Comparison of ENCODE assay signal across 9 mouse cellular contexts in genomic region chr5:115730314-115730713, GRCm38 (mm10). TPM values are rescaled to one million over a fixed set of nuclear protein-coding genes. Genes with fewer than 3 reads are reported as not detected.
DNase-seq lines count a peak whose midpoint lies in the region; ATAC-seq and TF ChIP-seq lines count a peak whose summit lies in the region.
"Had no signal": no experiment of that assay in that cellular context is flagged by ENCODE, and none has a peak within 500 bp of the region (broad histone marks: within the 10 kb centered on the region; RNA-seq: fewer than 3 reads in every experiment).

No protein-coding gene starts in this region.

- peak overlapping the region; percentile 100 for H3K4me2 ChIP-seq in heart, embryonic 12.5 days
- peak overlapping the region; percentile 98 for H3K4me2 ChIP-seq in hindbrain, embryonic 11.5 days (replicated peaks; ENCODE audit: low read depth, low read length)
- peak overlapping the region; percentile 93 for H3K4me2 ChIP-seq in midbrain, embryonic 12.5 days (replicated peaks)

- peak overlapping the region; percentile 66; the same call in 1 of the 2 replicates for H3K4me3 ChIP-seq in heart, embryonic 12.5 days
- peak overlapping the region; percentile 86 for H3K4me3 ChIP-seq in cortical plate, adult 2 months (ENCODE audit: insufficient read depth, low read length)
- peak overlapping the region; percentile 70 for H3K4me3 ChIP-seq in hindbrain, embryonic 11.5 days (ENCODE audit: low read depth, low read length)
- peak overlapping the region; percentile 79 for H3K4me3 ChIP-seq in midbrain, embryonic 12.5 days

- H3K9ac ChIP-seq in heart, embryonic 12.5 days = no peak overlapping the region
- H3K9ac ChIP-seq in hindbrain, embryonic 11.5 days (ENCODE audit: low read depth, low read length) = no peak overlapping the region
- peak overlapping the region; percentile 76; the same call in 1 of the 2 replicates for H3K9ac ChIP-seq in midbrain, embryonic 12.5 days (replicated peaks)
- H3K9ac ChIP-seq: liver, embryonic 14.5 days had no signal

- TF ChIP-seq CTCF in cortical plate, adult 2 months (IDR thresholded peaks at IDR 0.05; ENCODE audit: extremely low read depth, insufficient read depth, low read length) = no peak

- TF ChIP-seq POLR2A in cortical plate, adult 2 months (IDR thresholded peaks at IDR 0.05; ENCODE audit: extremely low read depth, insufficient read depth, low read length) = no peak

- H3K4me1 ChIP-seq in heart, embryonic 12.5 days (replicated peaks) = peaks cover 12% of the 10 kb centered on the region
- H3K4me1 ChIP-seq in cortical plate, adult 2 months (ENCODE audit: control insufficient read depth, insufficient read depth, low read length) = peaks cover 2% of the 10 kb centered on the region; the same call in 1 of the 2 replicates
- H3K4me1 ChIP-seq in hindbrain, embryonic 11.5 days (replicated peaks; ENCODE audit: control insufficient read depth, insufficient read depth, low read length) = no peaks in the 10 kb centered on the region
- H3K4me1 ChIP-seq in midbrain, embryonic 12.5 days = peaks cover 21% of the 10 kb centered on the region

- 63% methylated on average over 5 of the region's 5 CpGs for WGBS in heart, embryonic 12.5 days
- 64% methylated on average over 5 of the region's 5 CpGs for WGBS in hindbrain, embryonic 11.5 days
- 65% methylated on average over 5 of the region's 5 CpGs for WGBS in midbrain, embryonic 12.5 days

- no peak for ATAC-seq in heart, embryonic 12.5 days (ENCODE audit: insufficient number of reproducible peaks, low FRiP score)
- ATAC-seq in hindbrain, embryonic 11.5 days (ENCODE audit: low FRiP score) = no peak
- ATAC-seq in midbrain, embryonic 12.5 days (ENCODE audit: low FRiP score, low read depth) = no peak
- ATAC-seq in megakaryocyte progenitor cell, adult 5-6 weeks (replicated peaks; ENCODE audit: poor library complexity) = no peak

- H3K27ac ChIP-seq in heart, embryonic 12.5 days (ENCODE audit: poor library complexity, severe bottlenecking) = no peak overlapping the region
- no peak overlapping the region for H3K27ac ChIP-seq in cortical plate, adult 2 months (ENCODE audit: insufficient read depth, low read length)
- no peak overlapping the region for H3K27ac ChIP-seq in hindbrain, embryonic 11.5 days (ENCODE audit: low read depth, low read length)
- H3K27ac ChIP-seq in midbrain, embryonic 12.5 days (replicated peaks) = no peak overlapping the region
- H3K27ac ChIP-seq: liver, embryonic 14.5 days had no signal

- H3K27me3 ChIP-seq in heart, embryonic 12.5 days (replicated peaks) = peaks cover 32% of the 10 kb centered on the region
- H3K27me3 ChIP-seq in hindbrain, embryonic 11.5 days (ENCODE audit: control insufficient read depth, insufficient read depth, low read length) = peaks cover 2% of the 10 kb centered on the region; the same call in 1 of the 2 replicates
- peaks cover 23% of the 10 kb centered on the region for H3K27me3 ChIP-seq in midbrain, embryonic 12.5 days

- H3K9me3 ChIP-seq in heart, embryonic 12.5 days (replicated peaks) = no peaks in the 10 kb centered on the region
- H3K9me3 ChIP-seq in hindbrain, embryonic 11.5 days (ENCODE audit: control insufficient read depth, low read length) = no peaks in the 10 kb centered on the region
- no peaks in the 10 kb centered on the region for H3K9me3 ChIP-seq in midbrain, embryonic 12.5 days

- H3K36me3 ChIP-seq in heart, embryonic 12.5 days = no peaks in the 10 kb centered on the region
- H3K36me3 ChIP-seq in hindbrain, embryonic 11.5 days (ENCODE audit: control insufficient read depth, insufficient read depth, low read length) = no peaks in the 10 kb centered on the region
- no peaks in the 10 kb centered on the region for H3K36me3 ChIP-seq in midbrain, embryonic 12.5 days

- no peak for DNase-seq in heart, postnatal 4 days
- DNase-seq in hindbrain, embryonic 11.5 days (ENCODE audit: low spot score) = no peak
- DNase-seq in layer of hippocampus, adult 18-20 months (ENCODE audit: low spot score in 2 of 2) = no peak
- DNase-seq in cerebellum, postnatal 10 days = no peak

RNA-seq across cellular contexts. Expression of gene Bicdl1, which starts 1.1 kb away (rescaled TPM):
- 5.5 and 7.9 TPM in 2 replicates for polyA plus RNA-seq in heart, embryonic 12.5 days (2016; fragmentation: Nextera tagmentation; extraction: Ambion mirVana)
- total RNA-seq in heart, postnatal 4 days (2021) = 1 to 10 TPM; 6.1 to 6.7 TPM
- polyA plus RNA-seq in cortical plate, adult 2 months (2012; rRNA removed) = 175 and 189 TPM in 2 replicates
- polyA plus RNA-seq in hindbrain, embryonic 11.5 days (2014; fragmentation: Nextera tagmentation; extraction: Ambion mirVana) = 12.0 and 15.8 TPM in 2 replicates
- polyA plus RNA-seq in midbrain, embryonic 12.5 days (2016; fragmentation: Nextera tagmentation; extraction: Ambion mirVana) = 17.8 and 19.9 TPM in 2 replicates
- 0.39 and 1.7 TPM in 2 replicates for total RNA-seq in megakaryocyte progenitor cell, adult 5-6 weeks (2015)
- 0.84 TPM in 1 of 2 replicates, not detected in the other for total RNA-seq in megakaryocyte progenitor cell, adult 5-6 weeks (2017)
- total RNA-seq in layer of hippocampus, adult 18-20 months (2021) = 100 to 1,000 TPM; 131 to 139 TPM
